In the genomic region with DNA sequence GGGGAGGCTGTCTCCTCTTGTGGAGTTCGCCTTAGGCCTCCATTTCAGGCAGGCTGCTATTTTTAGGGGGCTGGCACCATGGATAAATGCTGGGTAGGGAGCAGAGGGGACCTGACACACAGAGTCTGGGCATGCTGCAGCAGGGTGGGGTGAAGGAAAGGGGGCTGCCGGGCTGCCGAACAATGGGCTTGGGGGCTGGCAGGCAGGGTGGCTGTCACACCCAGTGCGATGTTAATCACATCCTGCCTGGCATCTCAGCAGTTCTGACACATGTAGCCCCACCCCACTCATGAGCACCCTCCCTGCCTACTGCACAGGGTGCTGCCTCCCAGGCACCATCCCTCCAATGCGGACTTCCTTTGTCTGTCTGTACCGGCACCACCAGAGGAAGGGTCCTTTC, we compare ENCODE assay signal across 8 mouse cellular contexts. TPM values are rescaled to one million over a fixed set of nuclear protein-coding genes. Genes with fewer than 3 reads are reported as not detected.
DNase-seq lines count a peak whose midpoint lies in the region; ATAC-seq and TF ChIP-seq lines count a peak whose summit lies in the region.

No protein-coding gene starts in this region.

- H3K4me3 ChIP-seq in embryonic facial prominence, embryonic 10.5 days, result no peak overlapping the region
- no peak overlapping the region for H3K4me3 ChIP-seq in hindbrain, embryonic 12.5 days
- H3K4me3 ChIP-seq in midbrain, postnatal 0 days (ENCODE audit: low read depth, low read length), result no peak overlapping the region

- H3K9ac ChIP-seq in hindbrain, embryonic 12.5 days, result no peak overlapping the region
- H3K9ac ChIP-seq in midbrain, postnatal 0 days (replicated peaks; ENCODE audit: low read length, poor library complexity, severe bottlenecking), result peak overlapping the region; percentile 33; the same call in 1 of the 2 replicates

- H3K27me3 ChIP-seq in embryonic facial prominence, embryonic 10.5 days (replicated peaks; ENCODE audit: low read depth, poor library complexity, severe bottlenecking), result no peaks in the 10 kb centered on the region; the same call in 1 of the 2 replicates
- no peaks in the 10 kb centered on the region for H3K27me3 ChIP-seq in hindbrain, embryonic 12.5 days
- H3K27me3 ChIP-seq in midbrain, postnatal 0 days (ENCODE audit: insufficient read depth, low read length), result no peaks in the 10 kb centered on the region

- peak overlapping the region; percentile 70 for H3K27ac ChIP-seq in embryonic facial prominence, embryonic 10.5 days (replicated peaks)
- H3K27ac ChIP-seq in hindbrain, embryonic 12.5 days, result no peak overlapping the region
- peak overlapping the region; percentile 38; the same call in 1 of the 2 replicates for H3K27ac ChIP-seq in midbrain, postnatal 0 days (ENCODE audit: low read depth, low read length)

- no peaks in the 10 kb centered on the region for H3K9me3 ChIP-seq in embryonic facial prominence, embryonic 10.5 days
- H3K9me3 ChIP-seq in hindbrain, embryonic 12.5 days (replicated peaks), result no peaks in the 10 kb centered on the region
- H3K9me3 ChIP-seq in midbrain, postnatal 0 days (ENCODE audit: low read length), result no peaks in the 10 kb centered on the region

- no peaks in the 10 kb centered on the region for H3K36me3 ChIP-seq in embryonic facial prominence, embryonic 10.5 days (replicated peaks)
- H3K36me3 ChIP-seq in hindbrain, embryonic 12.5 days, result no peaks in the 10 kb centered on the region
- H3K36me3 ChIP-seq in midbrain, postnatal 0 days (ENCODE audit: insufficient read depth, low read length), result no peaks in the 10 kb centered on the region

- 41% methylated on average over 6 of the region's 6 CpGs for WGBS in embryonic facial prominence, embryonic 10.5 days
- 55% methylated on average over 6 of the region's 6 CpGs for WGBS in hindbrain, embryonic 12.5 days
- WGBS in midbrain, postnatal 0 days, result 29% methylated on average over 6 of the region's 6 CpGs

- DNase-seq in layer of hippocampus, adult 9-11 months, result peak; percentile 64
- no peak for DNase-seq in layer of hippocampus, postnatal 14 days (ENCODE audit: low spot score in 2 of 2)
- DNase-seq in embryonic facial prominence, embryonic 10.5 days (ENCODE audit: low spot score), result no peak
- no peak for DNase-seq in midbrain, postnatal 0 days (ENCODE audit: low spot score)
- DNase-seq in spleen, postnatal 14 days (ENCODE audit: low spot score in 2 of 2), result no peak
- DNase-seq in embryo, embryonic 10.5 days (ENCODE audit: low spot score), result no peak
- DNase-seq in gastrocnemius, adult 8-10 months (ENCODE audit: low spot score in 2 of 2), result no peak

- 0 out of 2 replicates have a peak, but pooled peaks have one; percentile 20 for ATAC-seq in hindbrain, embryonic 12.5 days (ENCODE audit: low FRiP score)
- ATAC-seq in midbrain, postnatal 0 days (ENCODE audit: low FRiP score), result no peak

- no peak for TF ChIP-seq CTCF in midbrain, postnatal 0 days (IDR thresholded peaks at IDR 0.05)

- no peak overlapping the region for H3K4me2 ChIP-seq in hindbrain, embryonic 12.5 days (replicated peaks)
- H3K4me2 ChIP-seq in midbrain, postnatal 0 days (ENCODE audit: low read depth, low read length, poor library complexity, severe bottlenecking), result no peak overlapping the region

- H3K4me1 ChIP-seq in embryonic facial prominence, embryonic 10.5 days, result peaks cover 42% of the 10 kb centered on the region
- H3K4me1 ChIP-seq in hindbrain, embryonic 12.5 days, result peaks cover 23% of the 10 kb centered on the region
- H3K4me1 ChIP-seq in midbrain, postnatal 0 days (ENCODE audit: insufficient read depth, low read length), result peaks cover 5% of the 10 kb centered on the region; the same call in 1 of the 2 replicates

RNA-seq across cellular contexts. Expression of a gene that starts 15.9 kb away (rescaled TPM):
- total RNA-seq in layer of hippocampus, postnatal 14 days (2021), result 10 to 100 TPM; 78.1 to 83.0 TPM
- polyA plus RNA-seq in embryonic facial prominence, embryonic 10.5 days (2016; fragmentation: Nextera tagmentation; extraction: Ambion mirVana), result 15.0 and 17.3 TPM in 2 replicates
- polyA plus RNA-seq in hindbrain, embryonic 12.5 days (2016; fragmentation: Nextera tagmentation; extraction: Ambion mirVana), result 26.5 and 27.6 TPM in 2 replicates
- total RNA-seq in midbrain, postnatal 0 days (2014; rRNA removed), result 66.5 and 68.5 TPM in 2 replicates
- polyA plus RNA-seq in midbrain, postnatal 0 days (2015; fragmentation: Nextera tagmentation; extraction: Ambion mirVana), result 11.5 and 16.9 TPM in 2 replicates
- total RNA-seq in gastrocnemius, adult 8-10 months (2022), result 10 to 100 TPM; 14.2 to 19.2 (median 15.7) TPM
